Mouse (Mus musculus) lung, postnatal 0 days (tissue): ENCODE measurements around the gene Ptafr.

ENCODE experiments used
- CTCF ChIP-seq: IDR thresholded peaks from 2 replicates; pipeline ENCODE4 v1.5.1; 2016; ENCODE audit warnings: antibody characterized with exemption, mild to moderate bottlenecking
- EP300 ChIP-seq: IDR thresholded peaks from 2 replicates; pipeline ENCODE4 v1.6.1; 2016; ENCODE audit warnings: antibody characterized with exemption, mild to moderate bottlenecking, control low read depth

DNA sequence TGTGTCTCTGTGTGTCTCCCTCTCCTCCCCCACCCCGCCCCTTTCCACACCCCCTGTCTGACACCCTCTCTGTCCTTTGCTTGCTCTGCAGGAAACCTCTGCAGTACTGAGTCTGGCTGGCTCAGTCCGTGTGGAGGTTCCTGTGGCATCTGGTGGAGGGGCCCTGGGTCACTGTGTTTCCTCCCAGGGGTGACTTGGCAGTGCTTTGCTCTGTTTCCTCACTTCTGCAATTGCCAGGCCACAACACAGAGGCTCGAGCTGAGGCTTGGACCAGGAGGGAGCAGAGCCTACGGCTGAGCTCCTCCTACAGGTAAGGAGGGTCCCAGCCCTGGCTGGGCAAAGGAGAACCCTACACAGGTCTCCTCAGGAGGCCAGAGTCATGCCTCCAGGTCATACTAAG lies at the start of gene Ptafr:
- TF ChIP-seq CTCF (0 out of 2 replicates have a peak, but pooled peaks have one; percentile 11), EP300 (no peak)
